Mouse (Mus musculus) stomach, postnatal 0 days (tissue): ENCODE measurements around the gene Abca13. TPM values are rescaled to one million over a fixed set of nuclear protein-coding genes. Genes with fewer than 3 reads are reported as not detected.
A peak's percentile ranks its signal among the peaks of the same experiment; 100 is the strongest.
"Not testable (repeated sequence)": the region's sequence is repeated elsewhere in the genome, so short reads cannot be mapped to it uniquely, and the experiment has no call there.

Source experiments
- ATAC-seq: fragments of 200-750 bp; cut with Nextera tagmentation; 2 replicates; pipeline ENCODE4 v1.8.0; 2017; ENCODE audit not compliant: low FRiP score, low TSS enrichment
- DNase-seq: peaks from one replicate; pipeline ENCODE4 v3.0.0-alpha.2; 2016; ENCODE audit warnings: low spot score
- H3K27ac ChIP-seq: fragments of 300-500 bp; sonication (generic); replicated peaks from 2 replicates; pipeline ENCODE4 v1.5.1; 2014; ENCODE audit warnings: mild to moderate bottlenecking, control low read depth
- H3K27me3 ChIP-seq: fragments of 300-500 bp; sonication (generic); 2 replicates; pipeline ENCODE4 v1.6.1; 2014; ENCODE audit warnings: low read length; ENCODE audit not compliant: control insufficient read depth, insufficient read depth
- H3K36me3 ChIP-seq: fragments of 300-500 bp; sonication (generic); 2 replicates; pipeline ENCODE4 v1.6.1; 2014; ENCODE audit warnings: low read length, mixed read lengths; ENCODE audit not compliant: control insufficient read depth, insufficient read depth
- H3K4me1 ChIP-seq: fragments of 300-500 bp; sonication (generic); replicated peaks from 2 replicates; pipeline ENCODE4 v1.6.1; 2014; ENCODE audit warnings: antibody characterized with exemption; ENCODE audit not compliant: control insufficient read depth, insufficient read depth
- H3K4me2 ChIP-seq: fragments of 300-500 bp; sonication (generic); replicated peaks from 2 replicates; pipeline ENCODE4 v1.6.1; 2014; ENCODE audit warnings: low read depth, mild to moderate bottlenecking, control low read depth, moderate library complexity
- H3K4me3 ChIP-seq: fragments of 300-500 bp; sonication (generic); 2 replicates; pipeline ENCODE4 v1.5.1; 2014; ENCODE audit warnings: low read depth, low read length, control low read depth
- H3K9ac ChIP-seq: fragments of 300-500 bp; sonication (generic); 2 replicates; pipeline ENCODE4 v1.6.1; 2014; ENCODE audit warnings: mild to moderate bottlenecking, low read length, control low read depth, mixed read lengths
- H3K9me3 ChIP-seq: fragments of 300-500 bp; sonication (generic); 2 replicates; pipeline ENCODE4 v1.6.1; 2016; ENCODE audit warnings: low read length; ENCODE audit not compliant: control insufficient read depth
- CTCF ChIP-seq: IDR thresholded peaks from 2 replicates; pipeline ENCODE4 v1.5.1; 2016; ENCODE audit warnings: antibody characterized with exemption, low read depth, mild to moderate bottlenecking, moderate library complexity
- EP300 ChIP-seq: optimal IDR thresholded peaks from 2 replicates; pipeline ENCODE3; 2016; ENCODE audit warnings: antibody characterized with exemption
- whole genome bisulfite sequencing: fragments of 180-500 bp; shearing (Covaris S2); extraction: QIAGEN DNeasy Blood & Tissue Kit; methylation state at CpG from one replicate; pipeline ENCODE4 v1.1.7; 2014; 5-methylcytosine and 5-hydroxymethylcytosine counted together
- polyA plus RNA-seq: library from polyadenylated mRNA; unstranded; fragments of >200 nt; fragmentation: Nextera tagmentation; extraction: Ambion mirVana; gene quantifications from 2 replicates; pipeline ENCODE4 v1.2.1, GENCODE M21; 2015

The Abca13 gene
- polyA plus RNA-seq, 1 experiment from 2014 or later: 0.01 TPM

- Histone ChIP-seq H3K27ac (no peak overlapping the region), H3K4me1 (no peaks in the 10 kb centered on the region), H3K9me3 (no peaks in the 10 kb centered on the region), H3K4me2 (no peak overlapping the region), H3K36me3 (no peaks in the 10 kb centered on the region), H3K4me3 (no peak overlapping the region), H3K27me3 (no peaks in the 10 kb centered on the region), H3K9ac (no peak overlapping the region)
- DNase-seq (no peak), ATAC-seq (no peak)
- 64% methylated on average over 4 of the region's 4 CpGs for WGBS
- TF ChIP-seq EP300 (no peak), CTCF (no peak)
These were observed 34.7 kb downstream of the Abca13 start for GRCm38 (mm10) chr11:9226399-9226798.

GRCm38 (mm10) chr11:9249627-9250026 lies 57.9 kb downstream of the Abca13 start:
- H3K9me3 ChIP-seq, H3K9ac ChIP-seq, H3K27ac ChIP-seq, DNase-seq, H3K36me3 ChIP-seq, H3K27me3 ChIP-seq, ATAC-seq, H3K4me3 ChIP-seq, H3K4me1 ChIP-seq, H3K4me2 ChIP-seq: not testable (repeated sequence)
- WGBS: 80% methylated on average over 5 of the region's 5 CpGs
- peak; percentile 40 for TF ChIP-seq CTCF

DNA sequence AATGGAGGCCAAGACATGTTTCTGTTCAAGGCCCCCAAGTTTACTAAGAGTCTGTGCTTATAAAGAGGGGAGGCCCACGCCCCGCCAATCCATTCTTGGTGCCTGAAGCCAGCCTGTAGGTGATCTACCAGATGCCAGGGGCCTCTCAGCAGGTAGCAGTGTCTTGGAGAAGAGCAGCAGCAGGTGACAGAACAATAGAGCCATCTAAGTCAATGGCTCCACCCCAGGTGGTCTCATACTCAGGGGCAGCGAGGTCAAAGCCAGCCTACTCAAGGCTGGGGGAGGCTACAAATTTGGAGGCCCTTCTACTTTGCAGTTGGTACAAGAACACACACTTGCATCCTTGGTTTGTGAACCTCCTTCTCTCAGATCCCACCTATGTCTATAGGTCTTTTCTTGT lies 71.3 kb downstream of the Abca13 start:
- not testable (repeated sequence) for DNase-seq, ATAC-seq, H3K4me1 ChIP-seq, H3K27me3 ChIP-seq, H3K4me3 ChIP-seq, H3K9ac ChIP-seq, H3K4me2 ChIP-seq, H3K9me3 ChIP-seq, H3K36me3 ChIP-seq, H3K27ac ChIP-seq
- WGBS: 82% methylated on average over 3 of the region's 3 CpGs

DNA sequence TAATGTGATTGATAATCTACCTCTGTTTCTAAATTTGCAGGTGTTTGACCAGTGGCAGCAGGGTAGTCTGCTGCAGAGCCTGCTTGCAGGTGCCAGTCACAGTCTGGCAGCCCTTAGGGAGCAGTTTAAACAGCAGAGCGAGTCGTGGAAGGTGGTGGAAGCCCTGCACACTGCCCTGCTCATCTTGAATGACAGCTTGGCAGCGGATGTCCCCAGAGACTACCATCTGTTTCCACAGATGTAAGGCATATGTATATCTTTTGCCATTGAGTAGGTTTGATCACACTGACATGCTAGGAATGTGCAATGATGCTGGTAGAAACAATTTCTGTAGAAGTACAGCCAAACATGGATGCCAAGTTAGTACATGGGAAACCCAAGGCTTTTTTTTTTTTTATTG lies 77.3 kb downstream of the Abca13 start:
- DNase-seq: no peak
- Histone ChIP-seq H3K36me3 (no peaks in the 10 kb centered on the region), H3K4me3 (no peak overlapping the region), H3K9me3 (no peaks in the 10 kb centered on the region), H3K4me2 (no peak overlapping the region), H3K27ac (no peak overlapping the region), H3K27me3 (no peaks in the 10 kb centered on the region), H3K4me1 (no peaks in the 10 kb centered on the region), H3K9ac (no peak overlapping the region)
- TF ChIP-seq EP300 (no peak), CTCF (no peak)
- 78% methylated on average over 3 of the region's 3 CpGs for WGBS
- ATAC-seq: no peak

DNA sequence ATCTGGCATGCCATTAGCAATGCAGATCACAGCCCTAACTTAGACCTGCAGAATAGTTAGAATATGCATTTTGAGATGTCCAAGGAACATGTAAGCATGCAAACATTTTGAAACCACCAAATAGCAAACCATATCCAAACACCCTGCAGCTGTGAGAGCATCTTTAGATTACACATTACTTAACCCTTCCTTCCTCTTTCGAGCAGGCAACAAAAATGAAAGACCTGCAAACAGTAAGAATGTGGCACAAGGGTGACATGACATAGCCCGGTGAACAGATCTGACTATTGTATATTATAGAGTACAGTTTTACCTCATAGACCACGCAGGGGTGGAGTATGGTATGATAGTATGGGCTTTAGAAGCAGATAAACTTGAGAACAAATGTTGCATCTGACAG lies 93.5 kb downstream of the Abca13 start:
- ATAC-seq (no peak), DNase-seq (no peak)
- H3K36me3 ChIP-seq: no peaks in the 10 kb centered on the region
- 68% methylated on average over 3 of the region's 3 CpGs for WGBS
- no peak for TF ChIP-seq EP300
- no peak for TF ChIP-seq CTCF
- no peak overlapping the region for H3K4me2 ChIP-seq
- H3K27me3 ChIP-seq: no peaks in the 10 kb centered on the region
- no peak overlapping the region for H3K9ac ChIP-seq
- no peak overlapping the region for H3K27ac ChIP-seq
- no peak overlapping the region for H3K4me3 ChIP-seq
- no peaks in the 10 kb centered on the region for H3K9me3 ChIP-seq
- H3K4me1 ChIP-seq: no peaks in the 10 kb centered on the region

DNA sequence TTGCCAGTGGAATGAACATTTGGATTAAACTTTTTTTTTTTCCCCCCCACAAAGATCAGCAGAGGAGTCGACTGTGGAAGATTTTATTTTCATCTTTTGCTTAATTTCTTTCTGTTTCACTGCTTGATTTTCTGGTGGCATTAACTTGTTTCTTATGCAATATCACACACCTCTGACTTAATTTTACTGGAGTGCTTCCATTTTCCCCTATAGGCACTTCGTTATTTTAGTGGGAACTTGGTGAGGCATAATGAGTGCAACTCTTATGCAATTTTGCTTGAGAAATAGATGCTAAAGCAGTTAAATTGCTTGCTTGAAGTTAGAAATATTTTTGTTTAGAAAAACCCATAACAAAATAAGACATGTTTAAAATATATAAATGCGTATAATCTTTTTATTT lies 94.0 kb downstream of the Abca13 start:
- Histone ChIP-seq H3K4me2 (no peak overlapping the region), H3K4me3 (no peak overlapping the region), H3K9me3 (no peaks in the 10 kb centered on the region), H3K27ac (no peak overlapping the region), H3K4me1 (no peaks in the 10 kb centered on the region), H3K9ac (no peak overlapping the region), H3K27me3 (no peaks in the 10 kb centered on the region), H3K36me3 (no peaks in the 10 kb centered on the region)
- ATAC-seq (no peak), DNase-seq (no peak)
- no peak for TF ChIP-seq EP300
- TF ChIP-seq CTCF: no peak
- WGBS: 80% methylated on average over 3 of the region's 3 CpGs
